Mouse (Mus musculus) erythroid progenitor cell, adult 5-6 weeks (primary cell): ENCODE measurements around the gene Timm44. TPM values are rescaled to one million over a fixed set of nuclear protein-coding genes. Genes with fewer than 3 reads are reported as not detected.

Experiments used
- total RNA-seq, 2 experiments: library from RNA; stranded (forward) in 1 of 2; stranded (reverse) in 1 of 2; fragments of 150-400 nt in 1 of 2; fragments of 186-747, 209-891 nt in 1 of 2; gene quantifications; 2 replicates each; pipeline versions ENCODE4 v1.2.3 to v1.2.4; 2015 to 2017; ENCODE audit warnings: low replicate concordance in 2 of 2

Gene Timm44
- total RNA-seq, 2 experiments from 2014 or later, result 30.6 to 36.9 TPM

Other genes with a start within 250 kb of the Timm44 start
- gene Cd209f, start 170.1 kb downstream of the Timm44 start, total RNA-seq (2015; ENCODE audit: low replicate concordance), result 15.1 and 19.8 TPM in 2 replicates
- 6.4 TPM in 1 of 2 replicates, not detected in the other for gene Cd209f, start 170.1 kb downstream of the Timm44 start, total RNA-seq (2017; ENCODE audit: low replicate concordance)
- 4.0 TPM in 1 of 2 replicates, not detected in the other for gene Cd209g, start 141.8 kb downstream of the Timm44 start, total RNA-seq (2015; ENCODE audit: low replicate concordance)
- 0.13 and 2.6 TPM in 2 replicates for gene Cd209g, start 141.8 kb downstream of the Timm44 start, total RNA-seq (2017; ENCODE audit: low replicate concordance)
- gene Evi5l, start 109.3 kb downstream of the Timm44 start, total RNA-seq (2015; ENCODE audit: low replicate concordance), result 2.9 and 6.1 TPM in 2 replicates
- gene Evi5l, start 109.3 kb downstream of the Timm44 start, total RNA-seq (2017; ENCODE audit: low replicate concordance), result 2.2 and 13.6 TPM in 2 replicates
- not detected in 2 replicates for gene Prr36, start 58.5 kb downstream of the Timm44 start, total RNA-seq (2015; ENCODE audit: low replicate concordance)
- gene Prr36, start 58.5 kb downstream of the Timm44 start, total RNA-seq (2017; ENCODE audit: low replicate concordance), result not detected in 2 replicates
- gene Lrrc8e, start 49.1 kb downstream of the Timm44 start, total RNA-seq (2015; ENCODE audit: low replicate concordance), result not detected in 2 replicates
- gene Lrrc8e, start 49.1 kb downstream of the Timm44 start, total RNA-seq (2017; ENCODE audit: low replicate concordance), result 0.76 TPM in 1 of 2 replicates, not detected in the other
- gene Map2k7, start 37.2 kb downstream of the Timm44 start, total RNA-seq (2015; ENCODE audit: low replicate concordance), result 25.2 and 25.6 TPM in 2 replicates
- 16.9 and 20.3 TPM in 2 replicates for gene Map2k7, start 37.2 kb downstream of the Timm44 start, total RNA-seq (2017; ENCODE audit: low replicate concordance)
- 2.5 TPM in 1 of 2 replicates, not detected in the other for gene Gm49320, start 37.0 kb downstream of the Timm44 start, total RNA-seq (2015; ENCODE audit: low replicate concordance)
- not detected in 2 replicates for gene Gm49320, start 37.0 kb downstream of the Timm44 start, total RNA-seq (2017; ENCODE audit: low replicate concordance)
- not detected in 2 replicates for gene Tgfbr3l, start 27.7 kb downstream of the Timm44 start, total RNA-seq (2015; ENCODE audit: low replicate concordance)
- not detected in 2 replicates for gene Tgfbr3l, start 27.7 kb downstream of the Timm44 start, total RNA-seq (2017; ENCODE audit: low replicate concordance)
- 4.2 and 10.5 TPM in 2 replicates for gene Snapc2, start 22.8 kb downstream of the Timm44 start, total RNA-seq (2015; ENCODE audit: low replicate concordance)
- gene Snapc2, start 22.8 kb downstream of the Timm44 start, total RNA-seq (2017; ENCODE audit: low replicate concordance), result 3.2 and 6.7 TPM in 2 replicates
- gene Ctxn1, start 16.6 kb downstream of the Timm44 start, total RNA-seq (2015; ENCODE audit: low replicate concordance), result not detected in 2 replicates
- gene Ctxn1, start 16.6 kb downstream of the Timm44 start, total RNA-seq (2017; ENCODE audit: low replicate concordance), result 1.1 TPM in 1 of 2 replicates, not detected in the other
- gene Ccl25, start 49.3 kb upstream of the Timm44 start, total RNA-seq (2015; ENCODE audit: low replicate concordance), result 12.6 and 23.4 TPM in 2 replicates
- 7.1 and 17.3 TPM in 2 replicates for gene Ccl25, start 49.3 kb upstream of the Timm44 start, total RNA-seq (2017; ENCODE audit: low replicate concordance)
- gene Elavl1, start 49.5 kb upstream of the Timm44 start, total RNA-seq (2015; ENCODE audit: low replicate concordance), result 51.2 and 69.2 TPM in 2 replicates
- 45.0 and 55.6 TPM in 2 replicates for gene Elavl1, start 49.5 kb upstream of the Timm44 start, total RNA-seq (2017; ENCODE audit: low replicate concordance)
- 0.84 and 1.8 TPM in 2 replicates for gene Cers4, start 217.1 kb upstream of the Timm44 start, total RNA-seq (2015; ENCODE audit: low replicate concordance)
- gene Cers4, start 217.1 kb upstream of the Timm44 start, total RNA-seq (2017; ENCODE audit: low replicate concordance), result 0.53 and 0.64 TPM in 2 replicates